Mouse (Mus musculus) heart, adult 2 months (tissue): ENCODE data around the gene Kyat1. TPM values are rescaled to one million over a fixed set of nuclear protein-coding genes. Genes with fewer than 3 reads are reported as not detected.

Experiments used
- DNase-seq, 2 experiments: peaks; one replicate each; pipeline ENCODE4 v3.0.0; 2021
- H3K27ac ChIP-seq: fragments of 200-600 bp; 2 replicates; pipeline ENCODE4 v1.8.1; 2022
- H3K27me3 ChIP-seq: fragments of 200-500 bp; 2 replicates; pipeline ENCODE4 v1.6.1; 2012; ENCODE audit warnings: mild to moderate bottlenecking, low read length, inconsistent platforms, mixed read lengths; ENCODE audit not compliant: control insufficient read depth, insufficient read depth
- H3K36me3 ChIP-seq: fragments of 200-500 bp; 2 replicates; pipeline ENCODE4 v1.6.1; 2012; ENCODE audit warnings: low read length, inconsistent platforms; ENCODE audit not compliant: control insufficient read depth, insufficient read depth
- H3K4me1 ChIP-seq: fragments of 200-500 bp; 2 replicates; pipeline ENCODE4 v1.6.1; 2011; ENCODE audit warnings: low read length; ENCODE audit not compliant: control insufficient read depth, insufficient read depth
- H3K4me3 ChIP-seq: fragments of 200-600 bp; 2 replicates; pipeline ENCODE4 v1.8.1; 2022
- H3K79me2 ChIP-seq: fragments of 200-500 bp; replicated peaks from 2 replicates; pipeline ENCODE4 v1.6.1; 2012; ENCODE audit warnings: mild to moderate bottlenecking, inconsistent platforms, low read length, moderate library complexity, mixed read lengths; ENCODE audit not compliant: control insufficient read depth, insufficient read depth
- H3K9ac ChIP-seq: fragments of 200-500 bp; 2 replicates; pipeline ENCODE4 v1.6.1; 2012; ENCODE audit warnings: low read depth, mild to moderate bottlenecking, control low read depth, inconsistent platforms, low read length, mixed read lengths
- CTCF ChIP-seq: fragments of 200-600 bp; IDR thresholded peaks from 2 replicates; pipeline ENCODE4 v1.8.1; 2022; ENCODE audit warnings: antibody characterized with exemption, mild to moderate bottlenecking, moderate library complexity
- EP300 ChIP-seq: fragments of 200-500 bp; IDR thresholded peaks from 2 replicates; pipeline ENCODE4 v1.6.1; 2011; ENCODE audit warnings: low read depth, low read length, control low read depth; ENCODE audit not compliant: insufficient read depth
- POLR2A ChIP-seq: fragments of 200-500 bp; IDR thresholded peaks from 2 replicates; pipeline ENCODE4 v1.6.1; 2011; ENCODE audit warnings: mild to moderate bottlenecking, low read depth, low read length, control low read depth; ENCODE audit not compliant: insufficient read depth
- WGBS: fragments of 180-500 bp; shearing (Covaris S2); methylation state at CpG from one replicate; pipeline ENCODE4 v1.1.7; 2018; 5-methylcytosine and 5-hydroxymethylcytosine counted together
- intact Hi-C: fragments of 180-260 bp; cut with DNase I; formaldehyde crosslinking; loops from one replicate; pipeline ENCODE4 v1.15.1; 2025
- polyA plus RNA-seq: library from polyadenylated mRNA; depleted of rRNA; stranded (reverse); fragments of >200 nt; gene quantifications from 2 replicates; pipeline ENCODE4 v1.2.3, GENCODE M21; 2012
- total RNA-seq, 2 experiments: library from RNA; stranded (reverse); gene quantifications; 2 replicates each; pipeline ENCODE4 v1.2.3; 2021

Gene Kyat1
- total and polyA plus RNA-seq, 3 experiments = 32.1 to 57.5 (median 35.7) TPM

GRCm38 (mm10) chr2:30249182-30249581 is 43.5 kb upstream of the Kyat1 start:
- Histone ChIP-seq H3K79me2 (peaks cover 12% of the 10 kb centered on the region), H3K27ac (peak overlapping the region; percentile 24), H3K4me1 (peaks cover 57% of the 10 kb centered on the region), H3K36me3 (peaks cover 41% of the 10 kb centered on the region), H3K4me3 (no peak overlapping the region), H3K27me3 (no peaks in the 10 kb centered on the region), H3K9ac (no peak overlapping the region)
- 84% methylated on average over 3 of the region's 3 CpGs for WGBS
- TF ChIP-seq EP300 = no peak
- no peak for TF ChIP-seq POLR2A
- no peak for TF ChIP-seq CTCF
- intact Hi-C loops = no loop called here
- peak in 1 of 2 experiments; percentile 20 for DNase-seq

GRCm38 (mm10) chr2:30247681-30248080 is 42.0 kb upstream of the Kyat1 start:
- Histone ChIP-seq H3K27me3 (no peaks in the 10 kb centered on the region), H3K4me1 (peaks cover 60% of the 10 kb centered on the region), H3K36me3 (peaks cover 50% of the 10 kb centered on the region), H3K9ac (no peak overlapping the region), H3K27ac (peak overlapping the region; percentile 42; the same call in 1 of the 2 replicates), H3K4me3 (no peak overlapping the region), H3K79me2 (peaks cover 16% of the 10 kb centered on the region)
- TF ChIP-seq CTCF (no peak), EP300 (no peak), POLR2A (no peak)
- peak; percentile 25 to 39 for DNase-seq
- 21% methylated on average over 4 of the region's 4 CpGs for WGBS
- intact Hi-C loops = no loop called here

- 89% methylated on average over 5 of the region's 5 CpGs for WGBS
- intact Hi-C loops = no loop called here
- TF ChIP-seq POLR2A (no peak), CTCF (no peak), EP300 (no peak)
- H3K79me2 ChIP-seq = peaks cover 16% of the 10 kb centered on the region
- H3K4me1 ChIP-seq = peaks cover 55% of the 10 kb centered on the region
- H3K4me3 ChIP-seq = no peak overlapping the region
- H3K27ac ChIP-seq = no peak overlapping the region
- no peak overlapping the region for H3K9ac ChIP-seq
- peaks cover 51% of the 10 kb centered on the region for H3K36me3 ChIP-seq
- no peaks in the 10 kb centered on the region for H3K27me3 ChIP-seq
- peak in 1 of 2 experiments; percentile 18 for DNase-seq
Observed at GRCm38 (mm10) chr2:30247036-30247435, 41.4 kb upstream of the Kyat1 start.

- H3K27me3 ChIP-seq = no peaks in the 10 kb centered on the region
- peak in 1 of 2 experiments; percentile 38 for DNase-seq
- H3K4me1 ChIP-seq = peaks cover 55% of the 10 kb centered on the region
- no peak overlapping the region for H3K9ac ChIP-seq
- H3K4me3 ChIP-seq = no peak overlapping the region
- 49% methylated on average over 7 of the region's 7 CpGs for WGBS
- H3K36me3 ChIP-seq = peaks cover 53% of the 10 kb centered on the region
- H3K79me2 ChIP-seq = peaks cover 10% of the 10 kb centered on the region
- intact Hi-C loops = no loop called here
- TF ChIP-seq EP300 (no peak), CTCF (no peak), POLR2A (no peak)
- peak overlapping the region; percentile 98 for H3K27ac ChIP-seq
Observed at GRCm38 (mm10) chr2:30244595-30245178, 39.0 kb upstream of the Kyat1 start.

GRCm38 (mm10) chr2:30243391-30243790 is 37.7 kb upstream of the Kyat1 start:
- TF ChIP-seq POLR2A (no peak), CTCF (no peak)
- H3K36me3 ChIP-seq = peaks cover 46% of the 10 kb centered on the region
- intact Hi-C loops = no loop called here
- H3K79me2 ChIP-seq = peaks cover 9% of the 10 kb centered on the region
- peak overlapping the region; percentile 98 for H3K27ac ChIP-seq
- 52% methylated on average over 4 of the region's 4 CpGs for WGBS
- H3K9ac ChIP-seq = no peak overlapping the region
- H3K27me3 ChIP-seq = no peaks in the 10 kb centered on the region
- peak overlapping the region; percentile 2; the same call in 1 of the 2 replicates for H3K4me3 ChIP-seq
- H3K4me1 ChIP-seq = peaks cover 62% of the 10 kb centered on the region
- DNase-seq = peak in 1 of 2 experiments; percentile 43

GRCm38 (mm10) chr2:30242509-30242908 is 36.9 kb upstream of the Kyat1 start:
- Histone ChIP-seq H3K4me1 (peaks cover 56% of the 10 kb centered on the region), H3K4me3 (peak overlapping the region; percentile 3; the same call in 1 of the 2 replicates), H3K27ac (peak overlapping the region; percentile 98), H3K27me3 (no peaks in the 10 kb centered on the region), H3K9ac (0 out of 2 replicates have a peak overlapping the region, but pooled peaks have one; percentile 5), H3K79me2 (peaks cover 7% of the 10 kb centered on the region), H3K36me3 (peaks cover 41% of the 10 kb centered on the region)
- peak; percentile 79 to 89 for DNase-seq
- intact Hi-C loops = loop anchor here (1.0 kb wide), 1 partner anchor 16 kb away; no protein-coding TSS in a partner anchor
- 8% methylated on average over 4 of the region's 4 CpGs for WGBS
- TF ChIP-seq POLR2A = peak; percentile 72; the same call in 1 of the 2 replicates
- peak; percentile 100 for TF ChIP-seq EP300
- no peak for TF ChIP-seq CTCF
